Mouse (Mus musculus): ENCODE measurements around the gene Btnl1. TPM values are rescaled to one million over a fixed set of nuclear protein-coding genes. Genes with fewer than 3 reads are reported as not detected.

The Btnl1 gene
- polyA plus RNA-seq, 2 experiments = not detected

- Histone ChIP-seq H3K9ac (replicated peaks) (no peak overlapping the region), H3K27me3 (ENCODE audit: control insufficient read depth, insufficient read depth, low read length) (no peaks in the 10 kb centered on the region), H3K4me3 (ENCODE audit: insufficient read depth in 1 of 2, low read depth in 2 of 2, low read length in 2 of 2) (no peak overlapping the region), H3K9me3 (ENCODE audit: control insufficient read depth, low read length) (no peaks in the 10 kb centered on the region), H3K36me3 (replicated peaks; ENCODE audit: control insufficient read depth, insufficient read depth, low read depth) (no peaks in the 10 kb centered on the region), H3K4me2 (ENCODE audit: low read depth) (no peak overlapping the region), H3K27ac (no peak overlapping the region), H3K4me1 (replicated peaks; ENCODE audit: control insufficient read depth in 2 of 2, insufficient read depth in 2 of 2, low read length in 1 of 2) (no peaks in the 10 kb centered on the region)
- WGBS (ENCODE audit: insufficient replicate concordance) = 51% methylated on average over 7 of the region's 7 CpGs
- DNase-seq (ENCODE audit: low read depth in 3 of 3, low spot score in 3 of 3) = no peak
- TF ChIP-seq EP300 (IDR thresholded peaks at IDR 0.05; ENCODE audit: low read depth) (no peak), CTCF (IDR thresholded peaks at IDR 0.05; ENCODE audit: low read depth) (no peak)
- ATAC-seq (ENCODE audit: insufficient read depth) = no peak
These were observed 31.4 kb upstream of the Btnl1 start for GRCm38 (mm10) chr17:34345486-34345885.

GRCm38 (mm10) chr17:34346041-34346440 is 30.9 kb upstream of the Btnl1 start:
- ATAC-seq (ENCODE audit: insufficient read depth) (no peak), DNase-seq (ENCODE audit: low read depth in 3 of 3, low spot score in 3 of 3) (no peak)
- Histone ChIP-seq H3K36me3 (replicated peaks; ENCODE audit: control insufficient read depth, insufficient read depth, low read depth) (no peaks in the 10 kb centered on the region), H3K9me3 (ENCODE audit: control insufficient read depth, low read length) (no peaks in the 10 kb centered on the region), H3K27me3 (ENCODE audit: control insufficient read depth, insufficient read depth, low read length) (no peaks in the 10 kb centered on the region), H3K4me3 (ENCODE audit: insufficient read depth in 1 of 2, low read depth in 2 of 2, low read length in 2 of 2) (no peak overlapping the region), H3K9ac (replicated peaks) (no peak overlapping the region), H3K4me2 (ENCODE audit: low read depth) (no peak overlapping the region), H3K4me1 (replicated peaks; ENCODE audit: control insufficient read depth in 2 of 2, insufficient read depth in 2 of 2, low read length in 1 of 2) (no peaks in the 10 kb centered on the region), H3K27ac (no peak overlapping the region)
- TF ChIP-seq CTCF (IDR thresholded peaks at IDR 0.05; ENCODE audit: low read depth) (no peak), EP300 (IDR thresholded peaks at IDR 0.05; ENCODE audit: low read depth) (no peak)
- 19% methylated on average over 3 of the region's 3 CpGs for WGBS (ENCODE audit: insufficient replicate concordance)

- 31% methylated on average over 6 of the region's 6 CpGs for WGBS (ENCODE audit: insufficient replicate concordance)
- no peak for ATAC-seq (ENCODE audit: insufficient read depth)
- Histone ChIP-seq H3K4me1 (replicated peaks; ENCODE audit: control insufficient read depth in 2 of 2, insufficient read depth in 2 of 2, low read length in 1 of 2) (no peaks in the 10 kb centered on the region), H3K4me2 (ENCODE audit: low read depth) (no peak overlapping the region), H3K9ac (replicated peaks) (no peak overlapping the region), H3K36me3 (replicated peaks; ENCODE audit: control insufficient read depth, insufficient read depth, low read depth) (no peaks in the 10 kb centered on the region), H3K27me3 (ENCODE audit: control insufficient read depth, insufficient read depth, low read length) (no peaks in the 10 kb centered on the region), H3K27ac (no peak overlapping the region), H3K9me3 (ENCODE audit: control insufficient read depth, low read length) (no peaks in the 10 kb centered on the region), H3K4me3 (ENCODE audit: insufficient read depth in 1 of 2, low read depth in 2 of 2, low read length in 2 of 2) (no peak overlapping the region)
- DNase-seq (ENCODE audit: low read depth in 3 of 3, low spot score in 3 of 3) = peak; percentile 11 to 13 (median 11)
- TF ChIP-seq CTCF (IDR thresholded peaks at IDR 0.05; ENCODE audit: low read depth) = no peak
- TF ChIP-seq EP300 (IDR thresholded peaks at IDR 0.05; ENCODE audit: low read depth) = no peak
These were observed 29.2 kb upstream of the Btnl1 start for GRCm38 (mm10) chr17:34347606-34348308.

GRCm38 (mm10) chr17:34349429-34349828 is 27.5 kb upstream of the Btnl1 start:
- TF ChIP-seq CTCF (IDR thresholded peaks at IDR 0.05; ENCODE audit: low read depth) = peak; percentile 86
- TF ChIP-seq EP300 (IDR thresholded peaks at IDR 0.05; ENCODE audit: low read depth) = no peak
- WGBS (ENCODE audit: insufficient replicate concordance) = 4% methylated on average over 4 of the region's 4 CpGs

GRCm38 (mm10) chr17:34354539-34354938 is 22.4 kb upstream of the Btnl1 start, which contains the start of gene Btnl2:
Gene Btnl2, plus strand, starts transcription at chr17:34354822.
- H3K4me3 ChIP-seq (ENCODE audit: insufficient read depth in 1 of 2, low read depth in 2 of 2, low read length in 2 of 2) = no peak within 1 kb of the TSS
- H3K27ac ChIP-seq = no peak within 1 kb of the TSS

More at GRCm38 (mm10) chr17:34349429-34349828, 27.5 kb upstream of the Btnl1 start:
- no peak overlapping the region for H3K27ac ChIP-seq
- no peak overlapping the region for H3K4me3 ChIP-seq (ENCODE audit: insufficient read depth in 1 of 2, low read depth in 2 of 2, low read length in 2 of 2)
- no peak for ATAC-seq (ENCODE audit: insufficient read depth)
- H3K9ac ChIP-seq (replicated peaks) = no peak overlapping the region
- H3K36me3 ChIP-seq (replicated peaks; ENCODE audit: control insufficient read depth, insufficient read depth, low read depth) = no peaks in the 10 kb centered on the region
- no peaks in the 10 kb centered on the region for H3K27me3 ChIP-seq (ENCODE audit: control insufficient read depth, insufficient read depth, low read length)
- DNase-seq (ENCODE audit: low read depth in 3 of 3, low spot score in 3 of 3) = peak; percentile 31 to 41 (median 36)
- no peaks in the 10 kb centered on the region; a peak in 1 of 4 replicates for H3K4me1 ChIP-seq (replicated peaks; ENCODE audit: control insufficient read depth in 2 of 2, insufficient read depth in 2 of 2, low read length in 1 of 2)
- H3K9me3 ChIP-seq (ENCODE audit: control insufficient read depth, low read length) = no peaks in the 10 kb centered on the region
- no peak overlapping the region for H3K4me2 ChIP-seq (ENCODE audit: low read depth)

More at GRCm38 (mm10) chr17:34354539-34354938, 22.4 kb upstream of the Btnl1 start, which contains the start of gene Btnl2:
- no peaks in the 10 kb centered on the region for H3K27me3 ChIP-seq (ENCODE audit: control insufficient read depth, insufficient read depth, low read length)
- 57% methylated on average over 5 of the region's 5 CpGs for WGBS (ENCODE audit: insufficient replicate concordance)
- ATAC-seq (ENCODE audit: insufficient read depth) = no peak
- H3K36me3 ChIP-seq (replicated peaks; ENCODE audit: control insufficient read depth, insufficient read depth, low read depth) = no peaks in the 10 kb centered on the region
- no peaks in the 10 kb centered on the region for H3K9me3 ChIP-seq (ENCODE audit: control insufficient read depth, low read length)
- H3K4me2 ChIP-seq (ENCODE audit: low read depth) = no peak within 1 kb of the TSS
- no peak for DNase-seq (ENCODE audit: low read depth in 3 of 3, low spot score in 3 of 3)
- H3K9ac ChIP-seq (replicated peaks) = no peak within 1 kb of the TSS
- no peak for TF ChIP-seq CTCF (IDR thresholded peaks at IDR 0.05; ENCODE audit: low read depth)
- no peak for TF ChIP-seq EP300 (IDR thresholded peaks at IDR 0.05; ENCODE audit: low read depth)
- peaks cover 0 to 4% of the 10 kb centered on the region in 2 experiments; a peak in 2 of 4 replicates for H3K4me1 ChIP-seq (replicated peaks; ENCODE audit: control insufficient read depth in 2 of 2, insufficient read depth in 2 of 2, low read length in 1 of 2)
